Mouse (Mus musculus): ENCODE results near the gene Asb7. TPM values are rescaled to one million over a fixed set of nuclear protein-coding genes. Genes with fewer than 3 reads are reported as not detected.

Asb7 gene
- polyA plus RNA-seq, 1 experiment, result 10.8 TPM

DNA sequence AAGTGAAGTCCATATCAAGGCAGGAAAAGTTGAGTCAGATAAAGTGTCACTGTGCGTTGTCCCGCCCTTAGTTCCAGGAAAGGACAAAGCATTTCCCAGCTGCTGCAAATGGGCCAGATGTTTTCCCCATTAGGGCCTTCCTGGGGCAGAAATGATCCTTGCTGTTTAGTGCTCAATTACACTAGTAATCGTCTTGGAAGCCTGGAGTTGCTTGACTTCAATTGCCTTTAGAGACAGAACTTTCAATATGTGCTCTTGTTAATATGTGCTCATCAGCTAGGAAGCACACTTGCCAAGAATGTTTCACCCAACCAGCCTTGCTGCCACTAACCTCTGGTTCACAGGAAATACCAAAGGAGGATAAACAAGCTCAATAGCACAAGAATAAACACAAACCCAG lies 66.0 kb downstream of the Asb7 start:
- no peak overlapping the region; the same call in 1 of the 2 replicates for H3K27ac ChIP-seq (replicated peaks; ENCODE audit: low read depth, low read length)
- H3K4me1 ChIP-seq (ENCODE audit: control insufficient read depth, insufficient read depth, insufficient read length, low read length), result peaks cover 2% of the 10 kb centered on the region; the same call in 1 of the 2 replicates
- H3K4me3 ChIP-seq (ENCODE audit: insufficient read depth, low read depth, low read length), result no peak overlapping the region

GRCm38 (mm10) chr7:66601846-66602245 lies 87.5 kb downstream of the Asb7 start:
- no peak overlapping the region for H3K27ac ChIP-seq (replicated peaks; ENCODE audit: low read depth, low read length)
- no peak overlapping the region for H3K4me3 ChIP-seq (ENCODE audit: insufficient read depth, low read depth, low read length)
- no peaks in the 10 kb centered on the region for H3K4me1 ChIP-seq (ENCODE audit: control insufficient read depth, insufficient read depth, insufficient read length, low read length)

DNA sequence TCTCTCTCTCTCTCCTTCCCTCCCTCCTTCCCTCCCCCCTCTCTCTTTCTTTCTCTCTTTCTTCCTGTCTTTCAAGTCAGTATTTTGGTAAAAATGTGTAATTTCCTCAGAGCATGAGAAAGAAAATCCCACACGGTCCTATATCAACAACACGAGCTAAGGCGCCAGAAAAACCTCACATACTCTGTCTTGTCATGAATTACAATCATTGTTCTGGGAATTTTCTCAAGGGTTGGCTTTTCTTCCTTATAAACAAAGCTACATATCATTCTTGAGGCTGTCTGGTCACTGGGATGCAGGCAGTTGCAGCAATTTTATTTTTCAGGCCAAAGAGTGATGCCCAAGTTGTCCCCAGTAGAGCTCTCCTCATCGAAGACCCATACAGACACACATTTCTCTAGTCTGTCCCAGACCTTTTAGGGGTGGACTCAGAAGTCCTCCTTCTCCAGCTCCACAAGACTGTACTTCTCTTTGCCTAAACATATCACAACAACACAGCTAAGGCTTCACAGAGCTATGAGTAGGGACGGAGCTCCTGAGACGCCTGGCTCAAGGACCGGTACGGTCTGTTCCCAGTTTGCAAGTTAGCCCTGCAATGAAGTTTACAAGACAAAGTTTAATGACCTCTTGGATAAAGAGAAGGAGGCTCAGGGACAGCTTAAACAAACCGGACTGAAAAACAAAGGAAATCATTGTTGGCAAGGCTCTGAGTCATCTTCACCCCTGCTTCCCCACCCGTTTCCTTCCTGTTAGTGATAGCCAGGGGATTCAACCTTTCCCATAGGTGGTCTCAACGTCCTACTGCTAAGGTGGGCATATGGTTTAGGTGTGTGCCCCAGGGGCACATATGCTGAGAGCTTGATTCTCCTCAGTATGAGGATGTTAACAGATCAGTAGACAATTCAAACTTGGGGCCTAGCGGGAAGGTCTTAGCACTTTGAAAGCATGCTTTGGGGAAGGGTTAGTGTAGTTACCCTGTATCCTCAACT lies 88.5 kb downstream of the Asb7 start:
- Histone ChIP-seq H3K27ac (replicated peaks; ENCODE audit: low read depth, low read length) (no peak overlapping the region), H3K4me1 (ENCODE audit: control insufficient read depth, insufficient read depth, insufficient read length, low read length) (no peaks in the 10 kb centered on the region), H3K4me3 (ENCODE audit: insufficient read depth, low read depth, low read length) (no peak overlapping the region)

- Histone ChIP-seq H3K4me3 (ENCODE audit: insufficient read depth, low read depth, low read length) (no peak overlapping the region), H3K4me1 (ENCODE audit: control insufficient read depth, insufficient read depth, insufficient read length, low read length) (no peaks in the 10 kb centered on the region), H3K27ac (replicated peaks; ENCODE audit: low read depth, low read length) (no peak overlapping the region)
Measured at GRCm38 (mm10) chr7:66600126-66600525, 89.3 kb downstream of the Asb7 start.

DNA sequence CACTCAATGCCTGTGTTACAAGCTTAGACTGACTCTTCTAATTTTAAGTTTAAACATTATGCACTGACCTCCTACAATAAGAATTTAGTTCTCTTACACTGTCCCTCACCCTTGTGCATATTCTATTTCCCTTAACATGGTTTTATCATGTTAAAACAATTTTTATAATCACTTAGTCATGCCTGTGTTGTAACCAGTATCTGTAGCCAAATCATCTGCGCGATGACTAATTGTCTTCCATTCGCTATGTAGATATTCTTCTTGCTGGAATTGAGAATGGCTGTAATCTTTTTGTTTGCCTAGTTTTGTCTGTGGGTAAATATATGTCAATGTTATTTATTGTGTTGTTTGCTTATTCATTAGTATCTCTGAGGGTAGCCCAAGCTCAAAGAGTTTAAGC lies 91.5 kb downstream of the Asb7 start:
- H3K4me3 ChIP-seq (ENCODE audit: insufficient read depth, low read depth, low read length), result no peak overlapping the region
- H3K27ac ChIP-seq (replicated peaks; ENCODE audit: low read depth, low read length), result no peak overlapping the region
- H3K4me1 ChIP-seq (ENCODE audit: control insufficient read depth, insufficient read depth, insufficient read length, low read length), result no peaks in the 10 kb centered on the region

Other genes with a start within 250 kb of the Asb7 start
- 3.0 and 4.0 TPM in 2 replicates for gene Lins1, start 293 bp upstream of the Asb7 start, polyA plus RNA-seq (2012; ENCODE audit: insufficient read depth, insufficient read length, missing spikeins)
- gene Cers3, start 53.9 kb upstream of the Asb7 start, polyA plus RNA-seq (2012; ENCODE audit: insufficient read depth, insufficient read length, missing spikeins), result not detected in 2 replicates
- gene Adamts17, start 150.1 kb upstream of the Asb7 start, polyA plus RNA-seq (2012; ENCODE audit: insufficient read depth, insufficient read length, missing spikeins), result not detected in 2 replicates